Mouse (Mus musculus): Measurements from ENCODE around the gene Dna2. TPM values are rescaled to one million over a fixed set of nuclear protein-coding genes. Genes with fewer than 3 reads are reported as not detected.

Dna2 gene
- polyA plus RNA-seq, 1 experiment from 2014 or later: 22.2 TPM

GRCm38 (mm10) chr10:62924096-62924635, 22.7 kb upstream of the Dna2 start:
- ATAC-seq (replicated peaks; ENCODE audit: low FRiP score): no peak
- H3K27me3 ChIP-seq: no peaks in the 10 kb centered on the region
- 76% methylated on average over 4 of the region's 4 CpGs for WGBS
- no peak overlapping the region for H3K27ac ChIP-seq
- no peaks in the 10 kb centered on the region for H3K9me3 ChIP-seq (replicated peaks)
- H3K4me1 ChIP-seq: peaks cover 16% of the 10 kb centered on the region
- H3K9ac ChIP-seq: no peak overlapping the region
- no peak overlapping the region for H3K4me2 ChIP-seq
- no peak overlapping the region for H3K4me3 ChIP-seq (replicated peaks)
- peaks cover 13% of the 10 kb centered on the region for H3K36me3 ChIP-seq

- Histone ChIP-seq H3K9ac (no peak overlapping the region), H3K27me3 (no peaks in the 10 kb centered on the region), H3K4me3 (replicated peaks) (no peak overlapping the region), H3K9me3 (replicated peaks) (no peaks in the 10 kb centered on the region), H3K36me3 (peaks cover 70% of the 10 kb centered on the region), H3K27ac (no peak overlapping the region), H3K4me2 (no peak overlapping the region), H3K4me1 (no peaks in the 10 kb centered on the region)
- ATAC-seq (replicated peaks; ENCODE audit: low FRiP score): no peak
- WGBS: 95% methylated on average over 1 of the region's 1 CpGs
Measured at GRCm38 (mm10) chr10:62932381-62932780, 14.4 kb upstream of the Dna2 start.

DNA sequence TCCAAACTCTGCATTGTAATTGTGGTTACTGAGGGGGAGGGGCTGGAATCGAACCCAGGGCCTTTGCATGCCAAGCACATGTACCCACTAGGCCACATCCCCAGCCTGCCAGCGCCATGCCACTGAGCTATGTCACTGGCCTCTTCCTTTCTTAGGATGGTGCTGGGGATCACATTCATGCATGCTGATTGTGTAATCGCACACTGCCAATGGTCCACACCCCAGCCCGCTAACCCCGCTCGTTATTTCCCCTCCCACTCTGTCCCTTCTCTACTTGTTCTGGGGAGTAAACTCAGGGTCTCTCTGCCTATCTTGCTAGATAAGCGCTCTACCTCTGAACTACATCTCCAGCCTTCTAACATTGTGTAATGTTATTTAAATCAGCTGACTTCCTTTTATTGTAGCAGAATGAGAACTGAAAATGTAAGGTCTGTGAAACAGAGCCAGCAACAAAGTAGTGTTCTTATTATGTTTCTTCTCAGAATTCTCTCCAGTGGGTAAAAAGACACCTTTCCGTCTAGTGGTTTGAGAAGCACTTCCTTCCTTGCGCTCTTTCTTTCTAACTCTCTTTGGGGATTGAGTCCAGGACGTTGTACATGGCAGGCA, 1.7 kb upstream of the Dna2 start:
- no peak overlapping the region for H3K4me3 ChIP-seq (replicated peaks)
- H3K4me2 ChIP-seq: no peak overlapping the region
- H3K4me1 ChIP-seq: peaks cover 6% of the 10 kb centered on the region
- WGBS: 85% methylated on average over 10 of the region's 10 CpGs
- H3K9ac ChIP-seq: no peak overlapping the region
- H3K9me3 ChIP-seq (replicated peaks): no peaks in the 10 kb centered on the region
- peaks cover 54% of the 10 kb centered on the region for H3K36me3 ChIP-seq
- ATAC-seq (replicated peaks; ENCODE audit: low FRiP score): no peak
- no peaks in the 10 kb centered on the region for H3K27me3 ChIP-seq
- no peak overlapping the region for H3K27ac ChIP-seq

GRCm38 (mm10) chr10:62948551-62948950, 1.7 kb downstream of the Dna2 start:
- Histone ChIP-seq H3K27me3 (no peaks in the 10 kb centered on the region), H3K9me3 (replicated peaks) (no peaks in the 10 kb centered on the region), H3K9ac (no peak overlapping the region), H3K36me3 (peaks cover 45% of the 10 kb centered on the region), H3K4me2 (0 out of 2 replicates have a peak overlapping the region, but pooled peaks have one; percentile 2), H3K27ac (no peak overlapping the region), H3K4me3 (replicated peaks) (no peak overlapping the region), H3K4me1 (peaks cover 6% of the 10 kb centered on the region)
- no peak for ATAC-seq (replicated peaks; ENCODE audit: low FRiP score)
- WGBS: 93% methylated on average over 7 of the region's 7 CpGs

DNA sequence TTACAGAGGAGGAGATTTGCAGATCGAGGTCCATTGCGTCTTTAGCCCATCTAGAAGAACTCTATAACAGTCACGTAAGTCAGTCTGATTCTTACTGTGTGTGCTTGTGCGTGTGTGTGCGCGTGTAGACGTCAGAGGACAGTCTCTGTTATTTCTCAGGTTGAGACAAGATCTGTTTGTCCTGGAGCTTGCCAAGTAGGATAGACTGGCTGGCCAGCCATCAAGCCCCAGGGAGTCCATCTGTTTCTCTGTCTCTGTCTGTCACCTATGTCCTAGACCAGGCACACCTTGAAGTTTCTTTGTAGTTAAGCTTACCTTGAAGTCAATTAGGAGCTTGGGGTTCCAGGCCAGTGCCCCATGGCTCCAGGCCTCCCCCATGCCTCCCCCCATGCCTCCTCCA, 17.1 kb downstream of the Dna2 start:
- no peaks in the 10 kb centered on the region for H3K27me3 ChIP-seq
- 96% methylated on average over 7 of the region's 7 CpGs for WGBS
- H3K9ac ChIP-seq: no peak overlapping the region
- no peak overlapping the region for H3K4me3 ChIP-seq (replicated peaks)
- peaks cover 91% of the 10 kb centered on the region for H3K36me3 ChIP-seq
- H3K4me1 ChIP-seq: no peaks in the 10 kb centered on the region
- H3K9me3 ChIP-seq (replicated peaks): no peaks in the 10 kb centered on the region
- ATAC-seq (replicated peaks; ENCODE audit: low FRiP score): no peak
- H3K27ac ChIP-seq: no peak overlapping the region
- no peak overlapping the region for H3K4me2 ChIP-seq

DNA sequence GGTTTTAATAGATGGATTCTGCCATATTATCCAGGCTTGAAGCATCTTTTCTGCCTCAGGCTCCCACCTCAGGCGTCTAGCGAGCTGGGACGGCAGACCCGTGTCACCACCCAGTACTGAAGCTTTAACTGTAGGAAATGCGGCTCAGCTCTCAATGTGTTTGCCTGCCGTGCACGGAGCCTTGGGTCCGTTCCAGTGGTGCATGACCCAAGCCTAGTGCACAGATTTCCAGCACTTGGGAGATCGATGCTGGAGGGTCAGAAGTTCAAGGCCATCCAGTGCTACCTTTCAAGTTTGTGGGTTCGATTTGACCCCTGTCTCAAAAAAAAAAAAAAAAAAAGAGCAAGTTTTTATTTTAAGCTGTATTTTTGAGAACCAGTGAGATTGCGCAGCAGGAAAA, 19.0 kb downstream of the Dna2 start:
- 86% methylated on average over 11 of the region's 11 CpGs for WGBS
- Histone ChIP-seq H3K4me1 (no peaks in the 10 kb centered on the region), H3K27ac (0 out of 2 replicates have a peak overlapping the region, but pooled peaks have one; percentile 16), H3K27me3 (no peaks in the 10 kb centered on the region), H3K4me2 (no peak overlapping the region), H3K9me3 (replicated peaks) (no peaks in the 10 kb centered on the region), H3K36me3 (peaks cover 91% of the 10 kb centered on the region), H3K4me3 (replicated peaks) (no peak overlapping the region), H3K9ac (no peak overlapping the region)
- ATAC-seq (replicated peaks; ENCODE audit: low FRiP score): no peak

DNA sequence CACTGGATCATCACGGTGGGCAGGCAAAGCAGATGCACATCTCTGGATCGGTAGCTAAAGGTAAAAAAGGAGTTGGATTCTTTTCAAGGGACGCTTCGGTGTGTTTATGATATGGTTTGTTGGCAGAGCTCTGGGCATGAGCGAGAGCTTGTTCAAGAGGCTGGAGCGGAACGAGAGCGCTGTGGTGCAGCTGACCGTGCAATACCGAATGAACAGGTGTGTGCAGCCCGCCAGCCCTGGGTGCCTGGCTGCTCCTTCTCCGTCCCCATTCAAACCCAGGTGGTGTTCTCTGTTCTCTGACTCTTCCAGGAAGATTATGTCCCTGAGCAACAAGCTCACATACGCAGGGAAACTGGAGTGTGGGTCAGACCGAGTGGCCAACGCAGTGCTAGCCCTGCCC, 19.5 kb downstream of the Dna2 start:
- ATAC-seq (replicated peaks; ENCODE audit: low FRiP score): no peak
- H3K4me3 ChIP-seq (replicated peaks): no peak overlapping the region
- H3K4me1 ChIP-seq: no peaks in the 10 kb centered on the region
- H3K27ac ChIP-seq: peak overlapping the region; percentile 33; the same call in 1 of the 2 replicates
- H3K36me3 ChIP-seq: peaks cover 89% of the 10 kb centered on the region
- no peak overlapping the region for H3K4me2 ChIP-seq
- H3K9me3 ChIP-seq (replicated peaks): no peaks in the 10 kb centered on the region
- WGBS: 80% methylated on average over 15 of the region's 15 CpGs
- H3K9ac ChIP-seq: no peak overlapping the region
- H3K27me3 ChIP-seq: no peaks in the 10 kb centered on the region

- Histone ChIP-seq H3K9me3 (replicated peaks) (no peaks in the 10 kb centered on the region), H3K4me3 (replicated peaks) (no peak overlapping the region), H3K4me1 (no peaks in the 10 kb centered on the region), H3K27me3 (no peaks in the 10 kb centered on the region), H3K36me3 (peaks cover 66% of the 10 kb centered on the region), H3K4me2 (no peak overlapping the region), H3K27ac (no peak overlapping the region), H3K9ac (no peak overlapping the region)
- 63% methylated on average over 16 of the region's 16 CpGs for WGBS
- ATAC-seq (replicated peaks; ENCODE audit: low FRiP score): peak; percentile 68
Measured at GRCm38 (mm10) chr10:62971821-62972220, 25.0 kb downstream of the Dna2 start.

DNA sequence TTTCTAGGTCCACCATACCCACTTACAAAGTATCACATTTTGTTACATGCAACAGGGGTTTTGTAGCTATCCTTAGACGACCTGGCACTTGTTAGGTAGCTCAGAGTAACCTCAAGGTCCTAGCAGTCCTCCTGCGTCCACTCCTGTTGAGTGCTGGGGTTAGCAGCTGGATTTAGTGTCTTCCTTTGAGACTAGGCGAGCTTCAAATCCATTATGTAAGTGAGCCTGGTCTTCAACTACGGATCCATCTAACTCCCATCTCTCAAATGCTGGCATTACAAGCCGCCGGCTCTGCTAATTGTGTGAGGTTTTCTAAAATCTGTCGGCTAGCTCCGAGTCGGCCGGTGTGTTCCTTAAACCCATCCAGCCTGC, 32.8 kb downstream of the Dna2 start:
- H3K27me3 ChIP-seq: no peaks in the 10 kb centered on the region
- 6% methylated on average over 10 of the region's 10 CpGs for WGBS
- peak overlapping the region; percentile 81 for H3K4me2 ChIP-seq
- H3K4me1 ChIP-seq: peaks cover 12% of the 10 kb centered on the region
- ATAC-seq (replicated peaks; ENCODE audit: low FRiP score): no peak
- peak overlapping the region; percentile 84; the same call in 1 of the 2 replicates for H3K9ac ChIP-seq
- no peak overlapping the region for H3K27ac ChIP-seq
- no peaks in the 10 kb centered on the region for H3K9me3 ChIP-seq (replicated peaks)
- H3K4me3 ChIP-seq (replicated peaks): peak overlapping the region; percentile 79
- peaks cover 31% of the 10 kb centered on the region for H3K36me3 ChIP-seq

GRCm38 (mm10) chr10:62980039-62980954, 33.5 kb downstream of the Dna2 start, which contains the start of gene Rufy2:
Gene Rufy2 (plus strand): TSS chr10:62980223.
- Histone ChIP-seq H3K27me3 (no peaks in the 10 kb centered on the region), H3K9ac (peak within 1 kb of the TSS; percentile 84), H3K4me1 (peaks cover 12% of the 10 kb centered on the region), H3K27ac (peak within 1 kb of the TSS; percentile 72), H3K9me3 (replicated peaks) (no peaks in the 10 kb centered on the region), H3K36me3 (peaks cover 38% of the 10 kb centered on the region), H3K4me3 (replicated peaks) (peak within 1 kb of the TSS; percentile 79), H3K4me2 (peak within 1 kb of the TSS; percentile 81)
- ATAC-seq (replicated peaks; ENCODE audit: low FRiP score): peak; percentile 95
- under 1% methylated on average over 77 of the region's 77 CpGs for WGBS

GRCm38 (mm10) chr10:62984072-62984471, 37.2 kb downstream of the Dna2 start:
- Histone ChIP-seq H3K9me3 (replicated peaks) (no peaks in the 10 kb centered on the region), H3K27me3 (no peaks in the 10 kb centered on the region), H3K9ac (no peak overlapping the region), H3K4me1 (peaks cover 12% of the 10 kb centered on the region), H3K36me3 (peaks cover 54% of the 10 kb centered on the region), H3K4me3 (replicated peaks) (no peak overlapping the region), H3K27ac (no peak overlapping the region), H3K4me2 (no peak overlapping the region)
- WGBS: 91% methylated on average over 11 of the region's 11 CpGs
- no peak for ATAC-seq (replicated peaks; ENCODE audit: low FRiP score)

DNA sequence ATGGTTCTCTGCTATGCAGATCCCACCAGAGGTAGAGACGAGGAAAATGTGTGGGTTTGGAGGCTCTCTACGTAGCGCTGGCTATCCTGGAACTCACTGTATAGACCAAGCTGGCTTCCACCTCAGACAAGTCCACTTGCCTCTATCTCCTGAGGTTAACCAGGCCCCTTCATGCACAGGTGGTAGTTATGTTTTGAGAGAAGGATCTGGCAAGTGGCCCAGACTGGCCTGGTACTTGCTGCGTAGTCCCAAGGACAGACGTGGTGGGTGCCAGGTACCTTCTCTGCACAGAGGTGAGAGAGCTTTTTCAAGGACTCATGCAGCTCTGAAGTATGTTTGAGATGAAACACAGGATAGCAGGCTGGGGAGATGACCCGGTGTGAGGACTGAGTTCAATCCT, 37.7 kb downstream of the Dna2 start:
- 91% methylated on average over 6 of the region's 6 CpGs for WGBS
- Histone ChIP-seq H3K27me3 (no peaks in the 10 kb centered on the region), H3K4me1 (peaks cover 11% of the 10 kb centered on the region), H3K9ac (no peak overlapping the region), H3K36me3 (peaks cover 58% of the 10 kb centered on the region), H3K9me3 (replicated peaks) (no peaks in the 10 kb centered on the region), H3K4me3 (replicated peaks) (no peak overlapping the region), H3K27ac (no peak overlapping the region), H3K4me2 (no peak overlapping the region)
- no peak for ATAC-seq (replicated peaks; ENCODE audit: low FRiP score)

Data from kidney, embryonic 15.5 days (tissue).